25 mouse cellular contexts compared by ENCODE assay signal in genomic region chr4:32874669-32875068, GRCm38 (mm10).
DNase-seq lines count a peak whose midpoint lies in the region; ATAC-seq lines count a peak whose summit lies in the region.
"Had no signal": no experiment of that assay in that cellular context is flagged by ENCODE, and none has a peak within 500 bp of the region (broad histone marks: within the 10 kb centered on the region; RNA-seq: fewer than 3 reads in every experiment).

No protein-coding gene starts in this region.

- no peaks in the 10 kb centered on the region for H3K27me3 ChIP-seq in splenic B cell, adult 2 months (ENCODE audit: control insufficient read depth, insufficient read depth, low read length, poor library complexity, severe bottlenecking)
- H3K27me3 ChIP-seq: embryonic facial prominence, embryonic 15.5 days; forebrain, embryonic 12.5 days; heart, embryonic 15.5 days; kidney, embryonic 15.5 days; midbrain, embryonic 12.5 days; stomach, embryonic 15.5 days had no signal

- ATAC-seq in CD4-positive, CD25-positive, alpha-beta regulatory T cell, adult 4 months, result no peak
- no peak for ATAC-seq in megakaryocyte-erythroid progenitor cell, adult 5-6 weeks (replicated peaks; ENCODE audit: low FRiP score, low TSS enrichment, poor library complexity, severe bottlenecking)
- ATAC-seq: activated CD4-positive, CD25-positive, alpha-beta regulatory T cell, adult 4 months had no signal

- H3K36me3 ChIP-seq in splenic B cell, adult 2 months (ENCODE audit: control insufficient read depth, insufficient read depth, low read length, poor library complexity, severe bottlenecking), result no peaks in the 10 kb centered on the region
- H3K36me3 ChIP-seq: embryonic facial prominence, embryonic 10.5 days; embryonic facial prominence, embryonic 15.5 days; forebrain, embryonic 12.5 days; heart, embryonic 15.5 days; hindbrain, embryonic 13.5 days; kidney, embryonic 15.5 days; stomach, embryonic 15.5 days had no signal

- DNase-seq in CD4-positive, CD25-positive, alpha-beta regulatory T cell, adult 2 months (ENCODE audit: low read depth, low spot score), result peak; percentile 26
- peak; percentile 26 for DNase-seq in splenic B cell, adult 2 months (ENCODE audit: low read depth, low spot score)
- DNase-seq in thymus, postnatal 14 days, result peak; percentile 70
- DNase-seq in heart, postnatal 4 days, result no peak
- DNase-seq in cerebellum, postnatal 25 days, result no peak
- no peak for DNase-seq in cerebellum, adult 11 months
- DNase-seq: adrenal gland, adult 8-10 months; cerebellum, adult 11-12 months; cerebellum, adult 9-11 months; gastrocnemius, postnatal 14 days; kidney, adult 11 months; kidney, postnatal 25 days; liver; lung, adult 2 months had no signal

Comparison
In these comparisons a context has a peak if more than half of its experiments do, and no peak if none do; other contexts are left out.
1. DNase-seq: peak in CD4-positive, CD25-positive, alpha-beta regulatory T cell, adult 2 months (single experiment), splenic B cell, adult 2 months (single experiment) and thymus, postnatal 14 days (single experiment); none in heart, postnatal 4 days (single experiment), cerebellum, postnatal 25 days (0 of 2) and cerebellum, adult 11 months (single experiment).